Comparison of ENCODE assay signal across 13 mouse cellular contexts in genomic region chr12:16798894-16799293, GRCm38 (mm10). TPM values are rescaled to one million over a fixed set of nuclear protein-coding genes. Genes with fewer than 3 reads are reported as not detected.
DNase-seq lines count a peak whose midpoint lies in the region; ATAC-seq lines count a peak whose summit lies in the region.
"Had no signal": no experiment of that assay in that cellular context is flagged by ENCODE, and none has a peak within 500 bp of the region (broad histone marks: within the 10 kb centered on the region; RNA-seq: fewer than 3 reads in every experiment).

No protein-coding gene starts in this region.

- 39% methylated on average over 3 of the region's 3 CpGs for WGBS in kidney, embryonic 16.5 days
- WGBS in embryonic facial prominence, embryonic 10.5 days, result 24% methylated on average over 3 of the region's 3 CpGs
- 22% methylated on average over 3 of the region's 3 CpGs for WGBS in limb, embryonic 13.5 days

- no peak for ATAC-seq in kidney, embryonic 16.5 days (ENCODE audit: low FRiP score, low TSS enrichment)
- no peak for ATAC-seq in limb, embryonic 13.5 days (ENCODE audit: low FRiP score, low read depth)
- ATAC-seq in activated CD4-positive, CD25-positive, alpha-beta regulatory T cell, adult 4 months, result no peak

- peaks cover 5% of the 10 kb centered on the region; the same call in 1 of the 2 replicates for H3K27me3 ChIP-seq in kidney, embryonic 16.5 days (ENCODE audit: insufficient read depth, low read length)
- H3K27me3 ChIP-seq in embryonic facial prominence, embryonic 10.5 days (replicated peaks; ENCODE audit: low read depth, poor library complexity, severe bottlenecking), result no peaks in the 10 kb centered on the region
- peaks cover 20% of the 10 kb centered on the region for H3K27me3 ChIP-seq in limb, embryonic 13.5 days

- no peak overlapping the region for H3K27ac ChIP-seq in kidney, embryonic 16.5 days (ENCODE audit: low read length)
- H3K27ac ChIP-seq in embryonic facial prominence, embryonic 10.5 days (replicated peaks), result peak overlapping the region; percentile 96
- H3K27ac ChIP-seq in limb, embryonic 13.5 days, result no peak overlapping the region
- H3K27ac ChIP-seq: gastrocnemius, adult 2 months had no signal

- no peak for DNase-seq in kidney, postnatal 10 days
- peak; percentile 63 for DNase-seq in embryo, embryonic 10.5 days (ENCODE audit: low spot score)
- peak; percentile 63 for DNase-seq in embryonic facial prominence, embryonic 10.5 days (ENCODE audit: low spot score)
- DNase-seq in adrenal gland, postnatal 14 days, result no peak
- DNase-seq: gastrocnemius, adult 2 months; heart, postnatal 4 days; kidney, postnatal 25 days; layer of hippocampus, postnatal 36 days; lung, postnatal 36 days had no signal

- no peaks in the 10 kb centered on the region for H3K9me3 ChIP-seq in kidney, embryonic 16.5 days (ENCODE audit: low read length)
- H3K9me3 ChIP-seq in embryonic facial prominence, embryonic 10.5 days, result no peaks in the 10 kb centered on the region
- no peaks in the 10 kb centered on the region for H3K9me3 ChIP-seq in limb, embryonic 13.5 days

- no peaks in the 10 kb centered on the region for H3K36me3 ChIP-seq in kidney, embryonic 16.5 days (ENCODE audit: insufficient read depth, low read length)
- peaks cover 19% of the 10 kb centered on the region for H3K36me3 ChIP-seq in embryonic facial prominence, embryonic 10.5 days (replicated peaks)
- no peaks in the 10 kb centered on the region for H3K36me3 ChIP-seq in limb, embryonic 13.5 days

- peaks cover 25% of the 10 kb centered on the region; the same call in 1 of the 2 replicates for H3K4me1 ChIP-seq in kidney, embryonic 16.5 days (ENCODE audit: insufficient read depth, low read length)
- peaks cover 59% of the 10 kb centered on the region for H3K4me1 ChIP-seq in embryonic facial prominence, embryonic 10.5 days
- H3K4me1 ChIP-seq in limb, embryonic 13.5 days, result peaks cover 26% of the 10 kb centered on the region

- H3K4me3 ChIP-seq in kidney, embryonic 16.5 days (ENCODE audit: low read length), result peak overlapping the region; percentile 61; the same call in 1 of the 2 replicates
- H3K4me3 ChIP-seq in embryonic facial prominence, embryonic 10.5 days, result peak overlapping the region; percentile 83
- H3K4me3 ChIP-seq in limb, embryonic 13.5 days, result no peak overlapping the region
- H3K4me3 ChIP-seq: gastrocnemius, adult 2 months; myocyte had no signal

- H3K9ac ChIP-seq in kidney, embryonic 16.5 days (replicated peaks; ENCODE audit: low read length), result no peak overlapping the region
- H3K9ac ChIP-seq in limb, embryonic 13.5 days, result no peak overlapping the region

- H3K4me2 ChIP-seq in kidney, embryonic 16.5 days (replicated peaks; ENCODE audit: low read depth, low read length), result peak overlapping the region; percentile 98
- peak overlapping the region; percentile 97; the same call in 1 of the 2 replicates for H3K4me2 ChIP-seq in limb, embryonic 13.5 days (replicated peaks)

RNA-seq across cellular contexts. Expression of gene Greb1, which starts 1.8 kb away (rescaled TPM):
- polyA plus RNA-seq in kidney, embryonic 16.5 days (2015; fragmentation: Nextera tagmentation; extraction: Ambion mirVana), result 4.4 and 5.2 TPM in 2 replicates
- polyA plus RNA-seq in embryonic facial prominence, embryonic 10.5 days (2016; fragmentation: Nextera tagmentation; extraction: Ambion mirVana), result 17.2 and 23.6 TPM in 2 replicates
- polyA plus RNA-seq in limb, embryonic 13.5 days (2015; fragmentation: Nextera tagmentation; extraction: Ambion mirVana), result 2.6 and 2.8 TPM in 2 replicates
- polyA plus RNA-seq in activated CD4-positive, CD25-positive, alpha-beta regulatory T cell, adult 4 months (2017; shearing (Covaris generic)), result under 1 TPM in 1 of 2 experiments, not detected in 1; 0.12 TPM
- 27.6 and 35.4 TPM in 2 replicates for total RNA-seq in adrenal gland, postnatal 14 days (2021)

RNA-seq across cellular contexts. Expression of gene E2f6, which starts 11.9 kb away (rescaled TPM):
- 41.7 and 45.1 TPM in 2 replicates for polyA plus RNA-seq in kidney, embryonic 16.5 days (2015; fragmentation: Nextera tagmentation; extraction: Ambion mirVana)
- polyA plus RNA-seq in embryonic facial prominence, embryonic 10.5 days (2016; fragmentation: Nextera tagmentation; extraction: Ambion mirVana), result 64.2 and 67.5 TPM in 2 replicates
- 58.3 and 59.8 TPM in 2 replicates for polyA plus RNA-seq in limb, embryonic 13.5 days (2015; fragmentation: Nextera tagmentation; extraction: Ambion mirVana)
- 1 to 10 TPM; 3.3 to 3.6 TPM for polyA plus RNA-seq in activated CD4-positive, CD25-positive, alpha-beta regulatory T cell, adult 4 months (2017; shearing (Covaris generic))
- total RNA-seq in adrenal gland, postnatal 14 days (2021), result 33.4 and 35.7 TPM in 2 replicates

Comparison
In these comparisons a context has a peak if more than half of its experiments do, and no peak if none do; other contexts are left out.
1. DNase-seq: peak in embryo, embryonic 10.5 days (single experiment) and embryonic facial prominence, embryonic 10.5 days (single experiment); none in kidney, postnatal 10 days (single experiment) and adrenal gland, postnatal 14 days (single experiment).